Mouse (Mus musculus): ENCODE results near the gene Plekhg5.
A peak's percentile ranks its signal among the peaks of the same experiment; 100 is the strongest.
"Not testable (repeated sequence)": the region's sequence is repeated elsewhere in the genome, so short reads cannot be mapped to it uniquely, and the experiment has no call there.

Plekhg5 gene

DNA sequence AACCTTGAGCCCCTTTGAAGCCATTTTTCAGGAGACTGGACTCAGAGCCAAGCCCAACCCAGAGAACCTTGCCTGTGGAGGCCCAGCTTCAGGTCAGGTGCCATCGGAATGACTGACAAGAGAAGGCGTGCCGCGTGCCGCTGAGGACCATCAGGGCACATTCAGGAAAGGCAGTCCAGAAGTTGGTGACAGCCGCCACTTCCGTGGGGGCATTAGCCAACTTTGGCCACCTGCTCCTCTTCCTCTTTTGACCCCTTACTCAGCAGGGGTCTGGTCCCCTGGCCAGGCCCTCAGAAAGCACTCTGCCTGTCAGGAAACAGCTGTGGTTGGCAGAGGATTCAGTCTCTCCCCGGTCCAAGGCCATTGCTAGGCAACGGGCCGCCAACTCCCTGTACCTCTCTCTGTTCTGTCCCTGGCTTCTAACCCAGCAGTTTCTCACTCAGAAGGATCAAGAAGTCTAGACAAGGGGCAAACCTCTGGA, at the start of gene Plekhg5:
Gene Plekhg5 (plus strand): TSS at position 378 of the 481 bp plus-strand sequence.
- no peak for DNase-seq (ENCODE audit: low read depth, low spot score)

DNA sequence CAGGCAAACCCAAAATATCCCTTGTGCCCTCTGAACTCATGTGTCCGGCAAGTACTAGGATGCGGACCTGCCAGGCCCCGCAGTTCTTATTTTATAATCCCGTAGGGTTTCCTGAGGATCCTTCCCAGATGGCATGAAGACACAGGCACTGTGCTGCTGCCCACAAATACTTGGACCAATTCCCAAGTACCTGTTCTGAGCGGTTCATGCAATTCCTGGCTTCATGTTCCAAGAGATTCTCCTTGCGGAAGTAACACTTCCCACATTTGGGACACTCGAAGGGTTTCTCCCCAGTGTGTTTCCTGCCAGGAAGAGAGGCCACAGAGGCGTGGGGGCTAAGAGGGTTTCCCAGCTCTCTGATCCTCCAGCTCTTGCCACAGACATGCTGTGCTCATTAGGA, 49.8 kb upstream of the Plekhg5 start:
- DNase-seq (ENCODE audit: low read depth, low spot score), result no peak

DNA sequence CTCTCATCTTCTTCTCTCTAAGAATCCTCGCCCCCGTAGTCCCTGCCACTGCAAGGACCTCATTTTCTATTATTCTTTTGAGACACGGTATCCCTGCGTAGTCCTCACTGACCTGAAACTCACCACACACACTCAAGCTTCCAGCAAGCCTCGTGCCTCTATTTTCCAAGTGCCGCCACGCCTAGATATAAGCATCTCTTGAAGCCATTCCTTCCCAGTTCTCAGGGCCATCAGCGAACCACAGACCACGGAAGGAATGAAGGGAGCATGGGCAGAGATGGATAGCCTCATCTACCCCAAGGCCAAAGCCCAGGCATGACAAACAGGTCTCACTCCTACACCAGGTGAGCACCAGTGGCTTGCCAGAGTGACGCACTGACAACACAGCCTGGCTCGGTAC, 47.8 kb upstream of the Plekhg5 start:
- no peak for DNase-seq (ENCODE audit: low read depth, low spot score)

DNA sequence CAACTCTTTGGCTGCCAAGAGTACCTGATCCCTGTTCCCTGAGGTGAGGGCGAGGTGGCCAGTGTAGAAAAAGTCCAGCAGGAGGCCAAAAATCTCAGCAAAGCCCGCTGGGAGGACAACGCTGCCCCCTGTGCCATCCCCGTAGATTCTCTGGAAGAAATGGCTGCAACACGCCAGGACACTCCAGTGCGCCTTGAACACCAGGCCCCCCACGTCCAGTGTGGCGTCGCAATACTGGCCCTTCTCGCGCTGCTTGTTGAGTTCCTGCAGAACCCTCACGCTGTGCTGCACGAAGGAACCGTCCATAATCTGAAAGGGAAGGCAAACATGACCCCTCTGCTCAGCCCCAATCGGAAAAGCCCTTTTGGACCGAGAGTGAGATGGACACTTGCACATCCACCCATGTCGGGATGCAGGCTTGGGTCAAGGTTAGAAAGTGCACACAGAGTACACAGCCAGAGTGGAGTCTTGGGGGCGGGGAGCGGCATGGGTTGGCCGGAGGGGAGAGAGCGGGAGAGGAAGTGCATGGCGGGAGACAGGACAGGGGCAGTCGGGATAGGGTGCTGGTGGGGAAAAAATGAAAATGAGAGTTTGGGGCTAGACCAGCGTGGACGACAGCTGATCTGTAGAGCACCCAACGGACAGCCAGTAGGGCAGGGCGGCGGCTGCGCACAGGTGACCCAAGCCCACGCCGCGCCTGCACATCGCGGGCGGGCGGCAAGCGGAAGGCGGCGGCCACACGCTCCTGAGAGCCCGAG, 45.4 kb upstream of the Plekhg5 start:
- no peak for DNase-seq (ENCODE audit: low read depth, low spot score)

DNA sequence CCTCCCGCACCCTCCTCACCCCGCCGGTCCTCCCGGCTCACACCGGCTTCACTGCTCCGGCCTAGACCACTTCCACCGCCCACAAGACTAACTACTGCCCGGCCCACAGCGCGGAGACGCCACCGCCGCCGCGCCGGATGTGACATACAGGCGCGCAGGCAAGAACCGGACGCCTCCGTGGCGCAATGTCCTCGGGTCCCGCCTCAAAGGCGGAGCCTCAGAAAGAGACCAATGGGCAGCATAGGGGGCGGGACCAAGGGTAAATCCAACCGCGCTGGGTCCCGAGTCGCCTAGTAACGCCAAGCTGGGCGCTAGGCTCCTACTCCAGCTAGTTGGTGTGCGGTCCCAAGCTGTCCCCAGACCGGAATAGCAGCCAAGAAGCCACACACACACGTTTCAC, 44.8 kb upstream of the Plekhg5 start, which contains the start of gene Zbtb48:
Gene Zbtb48 (minus strand): TSS at position 148 of the 400 bp plus-strand sequence.
- DNase-seq (ENCODE audit: low read depth, low spot score), result peak; percentile 96

GRCm38 (mm10) chr4:152028456-152028855, 43.8 kb upstream of the Plekhg5 start:
- DNase-seq (ENCODE audit: low read depth, low spot score), result no peak

- peak; percentile 37 for DNase-seq (ENCODE audit: low read depth, low spot score)
Measured at GRCm38 (mm10) chr4:152029087-152029486, 43.2 kb upstream of the Plekhg5 start.

GRCm38 (mm10) chr4:152029997-152030396, 42.3 kb upstream of the Plekhg5 start:
- no peak for DNase-seq (ENCODE audit: low read depth, low spot score)

- DNase-seq (ENCODE audit: low read depth, low spot score), result no peak
Measured at GRCm38 (mm10) chr4:152032922-152033321, 39.4 kb upstream of the Plekhg5 start.

DNA sequence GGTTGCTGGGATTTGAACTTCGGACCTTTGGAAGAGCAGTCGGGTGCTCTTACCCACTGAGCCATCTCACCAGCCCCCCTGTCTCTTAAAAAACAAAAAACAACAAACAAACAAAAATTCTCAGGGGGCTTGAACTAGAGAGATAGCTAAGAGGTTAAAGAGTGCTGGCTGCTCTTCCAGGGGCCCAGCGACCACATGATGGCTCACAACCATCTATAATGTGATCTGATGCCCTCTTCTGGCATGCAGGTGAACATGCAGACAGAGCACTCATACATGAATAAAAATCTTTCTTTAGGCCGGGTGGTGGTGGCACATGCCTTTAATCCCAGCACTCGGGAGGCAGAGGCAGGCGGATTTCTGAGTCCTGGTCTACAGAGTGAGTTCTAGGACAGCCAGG, 35.8 kb upstream of the Plekhg5 start:
- DNase-seq (ENCODE audit: low read depth, low spot score), result not testable (repeated sequence)

GRCm38 (mm10) chr4:152038225-152038984, 33.9 kb upstream of the Plekhg5 start, which contains the start of gene Tas1r1:
Tas1r1 (minus strand) TSS chr4:152038568.
- DNase-seq (ENCODE audit: low read depth, low spot score), result peak; percentile 58

GRCm38 (mm10) chr4:152038985-152039830, 33.1 kb upstream of the Plekhg5 start, which contains the start of gene Nol9:
Nol9 (plus strand) TSS chr4:152039321.
- peak; percentile 93 for DNase-seq (ENCODE audit: low read depth, low spot score)

- no peak for DNase-seq (ENCODE audit: low read depth, low spot score)
Measured at GRCm38 (mm10) chr4:152039831-152040310, 32.4 kb upstream of the Plekhg5 start.

GRCm38 (mm10) chr4:152041924-152042641, 30.2 kb upstream of the Plekhg5 start:
- DNase-seq (ENCODE audit: low read depth, low spot score), result no peak

DNA sequence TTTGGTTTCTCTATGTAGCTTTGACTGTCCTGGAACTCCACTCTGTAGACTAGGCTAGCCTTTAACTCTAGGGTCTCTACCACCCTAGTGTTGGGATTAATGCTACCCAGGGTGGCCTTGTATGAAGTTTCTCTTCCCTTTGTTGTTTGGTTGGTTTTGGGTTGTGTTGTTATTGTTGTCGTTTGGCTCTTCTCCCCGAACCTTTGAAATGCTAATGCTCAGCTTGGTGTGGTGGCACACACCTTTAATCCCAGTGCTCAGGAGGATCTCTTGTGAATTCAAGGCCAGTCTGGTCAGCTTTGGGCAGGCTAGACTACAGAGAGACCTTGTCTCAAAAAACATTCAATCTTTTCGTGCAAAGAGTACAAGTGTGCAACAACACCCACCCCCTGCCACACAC, 29.1 kb upstream of the Plekhg5 start:
- no peak for DNase-seq (ENCODE audit: low read depth, low spot score)

DNA sequence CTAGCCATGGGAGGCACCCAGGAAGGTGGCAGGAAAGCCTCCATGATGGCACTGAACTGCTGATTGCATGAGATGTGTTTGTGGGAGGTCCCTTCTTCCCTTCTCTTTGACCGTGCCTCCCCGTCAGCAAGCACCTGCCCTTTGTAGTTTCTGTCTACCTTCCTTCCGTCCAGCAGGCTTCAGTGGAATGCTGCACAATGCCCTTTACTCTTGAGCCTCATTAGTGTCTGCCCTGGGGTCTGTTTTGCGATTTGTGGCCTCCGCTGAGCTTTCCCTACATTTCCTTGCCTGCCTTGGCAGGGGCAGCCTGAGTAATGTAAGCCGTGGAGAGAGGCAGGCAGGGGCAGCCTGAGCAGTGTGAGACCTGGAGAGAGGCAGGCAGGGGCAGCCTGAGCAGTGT, 27.7 kb upstream of the Plekhg5 start:
- DNase-seq (ENCODE audit: low read depth, low spot score), result no peak

DNA sequence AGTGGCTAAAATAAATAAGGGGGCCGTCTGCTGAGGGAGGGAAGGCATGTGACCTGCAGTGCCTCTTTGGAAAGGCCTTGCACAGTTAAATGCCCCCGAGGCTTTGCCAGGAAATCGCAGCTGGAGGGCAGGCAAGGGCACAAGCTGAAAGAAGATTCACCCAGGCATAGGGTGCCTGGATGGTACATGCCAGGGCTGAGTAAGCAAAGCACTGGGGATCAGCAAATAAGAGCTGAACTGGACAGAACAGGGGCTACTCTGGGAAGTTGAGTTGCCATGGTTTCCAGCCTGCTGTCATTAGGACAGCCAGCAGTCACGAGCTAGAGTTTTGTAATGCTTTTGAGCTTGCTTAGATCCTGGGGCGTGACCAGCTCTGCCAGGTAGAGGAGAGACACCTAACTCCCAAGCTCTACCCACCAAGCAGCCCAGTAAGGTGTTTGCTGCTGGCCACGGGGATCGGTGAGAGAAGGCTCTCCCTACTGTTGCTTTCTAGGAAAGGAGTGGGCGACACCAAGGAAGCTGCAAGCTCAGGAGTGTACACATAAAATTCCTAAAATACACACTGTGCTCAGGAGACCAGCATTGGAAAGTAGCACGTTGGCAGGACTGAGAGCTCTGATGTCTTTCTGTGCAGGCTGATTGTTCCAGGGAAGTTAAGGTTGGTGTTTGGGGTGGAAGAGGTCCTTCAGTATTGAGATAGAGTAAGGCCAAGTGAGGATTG, 9.7 kb upstream of the Plekhg5 start:
- no peak for DNase-seq (ENCODE audit: low read depth, low spot score)

DNA sequence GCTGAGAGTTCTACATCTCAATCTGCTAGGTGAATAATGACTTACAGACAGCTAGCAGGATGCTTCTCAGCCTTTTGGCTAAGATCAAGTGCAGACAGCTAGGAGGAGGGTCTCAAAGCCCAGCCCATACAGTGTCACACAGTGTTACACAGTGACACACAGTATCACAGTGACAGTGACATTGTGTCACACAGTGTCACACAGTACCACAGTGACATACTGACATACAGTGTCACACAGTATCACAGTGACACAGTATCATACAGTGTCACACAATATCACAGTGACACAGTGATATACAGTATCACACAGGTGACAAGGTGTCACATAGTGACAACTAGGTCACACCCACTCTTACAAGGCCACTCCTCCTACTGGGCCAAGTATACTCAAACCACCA, 5.0 kb upstream of the Plekhg5 start:
- no peak for DNase-seq (ENCODE audit: low read depth, low spot score)

DNA sequence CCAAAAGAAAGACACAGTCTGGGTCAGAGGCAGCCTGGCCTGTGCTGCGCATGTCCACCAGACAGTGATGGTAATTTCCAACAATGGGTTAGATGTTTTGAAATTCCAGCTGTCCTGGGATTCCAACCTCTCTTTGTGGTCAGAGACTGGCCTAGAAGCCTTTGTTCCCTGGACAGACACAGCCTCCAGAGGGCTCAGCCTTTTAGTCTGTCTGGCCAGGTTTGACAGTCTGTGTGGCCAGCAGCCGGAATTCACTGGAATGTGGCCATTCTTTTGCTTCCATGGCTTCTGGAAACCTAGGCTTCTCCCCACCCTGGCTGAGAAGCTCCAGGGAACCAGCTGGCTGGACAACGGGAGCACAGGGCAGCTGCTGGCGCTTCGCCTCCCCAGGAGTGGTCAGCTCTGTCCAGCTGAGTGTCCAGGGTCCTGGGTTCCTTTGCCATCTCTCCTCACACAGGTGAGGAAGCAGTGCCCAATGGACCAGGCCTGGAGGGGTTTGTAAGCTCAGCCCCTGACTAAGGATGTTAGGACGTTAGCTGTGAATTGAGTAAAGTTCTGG, 4.1 kb upstream of the Plekhg5 start:
- no peak for DNase-seq (ENCODE audit: low read depth, low spot score)

DNA sequence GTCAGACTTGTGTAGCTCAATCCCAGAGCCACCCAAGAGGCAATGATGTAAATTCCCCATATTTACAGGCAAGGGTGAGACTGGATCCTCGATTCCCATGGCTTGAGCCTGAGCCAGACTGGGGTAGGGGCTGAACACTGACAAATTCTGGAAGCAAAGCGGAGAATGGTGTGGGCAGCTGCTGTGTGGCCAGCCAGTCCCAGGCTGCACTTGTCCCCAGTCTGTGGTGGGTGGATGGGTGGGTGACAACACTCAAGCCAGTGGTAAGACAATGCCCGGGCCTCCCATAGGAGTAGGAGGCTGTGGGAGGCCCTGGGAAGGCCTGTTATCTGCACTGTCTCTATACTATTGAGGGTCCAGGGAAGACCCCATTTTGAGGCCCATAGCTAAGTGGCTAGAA, 3.1 kb upstream of the Plekhg5 start:
- DNase-seq (ENCODE audit: low read depth, low spot score), result no peak

Data from CD4-positive helper T cell, adult 2 months (primary cell).